Mouse (Mus musculus): ENCODE measurements around the gene Mapk10. TPM values are rescaled to one million over a fixed set of nuclear protein-coding genes. Genes with fewer than 3 reads are reported as not detected.

Mapk10 gene
- total and polyA plus RNA-seq, 2 experiments from 2014 or later, result 3.9 to 7.0 TPM

DNA sequence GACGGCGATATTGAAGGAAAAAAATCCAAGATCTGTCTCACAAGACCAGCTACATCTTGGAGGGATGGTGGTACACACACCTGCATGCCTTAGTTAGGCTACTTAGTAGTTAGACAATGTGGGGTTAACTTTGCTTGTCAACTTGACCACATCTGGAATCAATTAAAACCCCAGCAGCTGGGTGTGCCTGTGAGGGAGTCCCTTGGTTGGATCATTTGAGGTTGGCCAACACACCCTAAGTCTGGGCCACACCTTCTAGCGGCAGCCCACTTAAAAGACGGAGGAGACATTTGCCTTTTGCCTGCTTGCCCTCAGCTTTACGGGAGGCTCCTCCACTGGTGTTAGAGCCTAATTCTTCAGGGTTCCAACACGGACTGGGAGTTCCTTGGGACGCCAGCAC is 209.0 kb downstream of the Mapk10 start:
- H3K4me3 ChIP-seq (ENCODE audit: low read depth, low read length), result no peak overlapping the region
- no peak for ATAC-seq (ENCODE audit: insufficient read depth, low read depth)
- no peaks in the 10 kb centered on the region for H3K9me3 ChIP-seq (replicated peaks; ENCODE audit: control insufficient read depth, low read length)
- no peak for TF ChIP-seq CTCF (IDR thresholded peaks at IDR 0.05; ENCODE audit: low read depth)
- TF ChIP-seq EP300 (IDR thresholded peaks at IDR 0.05; ENCODE audit: low read depth), result no peak
- no peak overlapping the region for H3K27ac ChIP-seq (ENCODE audit: low read depth)
- no peaks in the 10 kb centered on the region for H3K4me1 ChIP-seq (ENCODE audit: control insufficient read depth, insufficient read depth)
- no peaks in the 10 kb centered on the region for H3K27me3 ChIP-seq (ENCODE audit: control insufficient read depth, insufficient read depth, low read length)
- no peaks in the 10 kb centered on the region for H3K36me3 ChIP-seq (replicated peaks; ENCODE audit: control insufficient read depth, insufficient read depth, low read length)
- H3K9ac ChIP-seq (replicated peaks; ENCODE audit: low read depth, low read length), result no peak overlapping the region
- H3K4me2 ChIP-seq (ENCODE audit: low read depth, low read length), result no peak overlapping the region
- no peak for DNase-seq (ENCODE audit: low spot score)
- 58% methylated on average over 7 of the region's 7 CpGs for WGBS

- Histone ChIP-seq H3K4me2 (ENCODE audit: low read depth, low read length) (no peak overlapping the region), H3K4me1 (ENCODE audit: control insufficient read depth, insufficient read depth) (no peaks in the 10 kb centered on the region), H3K27me3 (ENCODE audit: control insufficient read depth, insufficient read depth, low read length) (no peaks in the 10 kb centered on the region), H3K9ac (replicated peaks; ENCODE audit: low read depth, low read length) (no peak overlapping the region), H3K9me3 (replicated peaks; ENCODE audit: control insufficient read depth, low read length) (no peaks in the 10 kb centered on the region), H3K4me3 (ENCODE audit: low read depth, low read length) (no peak overlapping the region), H3K36me3 (replicated peaks; ENCODE audit: control insufficient read depth, insufficient read depth, low read length) (no peaks in the 10 kb centered on the region), H3K27ac (ENCODE audit: low read depth) (no peak overlapping the region)
- TF ChIP-seq EP300 (IDR thresholded peaks at IDR 0.05; ENCODE audit: low read depth) (no peak), CTCF (IDR thresholded peaks at IDR 0.05; ENCODE audit: low read depth) (no peak)
- WGBS, result 82% methylated on average over 6 of the region's 6 CpGs
- DNase-seq (ENCODE audit: low spot score) (no peak), ATAC-seq (ENCODE audit: insufficient read depth, low read depth) (no peak)
These were observed 210.6 kb downstream of the Mapk10 start for GRCm38 (mm10) chr5:103000572-103000971.

DNA sequence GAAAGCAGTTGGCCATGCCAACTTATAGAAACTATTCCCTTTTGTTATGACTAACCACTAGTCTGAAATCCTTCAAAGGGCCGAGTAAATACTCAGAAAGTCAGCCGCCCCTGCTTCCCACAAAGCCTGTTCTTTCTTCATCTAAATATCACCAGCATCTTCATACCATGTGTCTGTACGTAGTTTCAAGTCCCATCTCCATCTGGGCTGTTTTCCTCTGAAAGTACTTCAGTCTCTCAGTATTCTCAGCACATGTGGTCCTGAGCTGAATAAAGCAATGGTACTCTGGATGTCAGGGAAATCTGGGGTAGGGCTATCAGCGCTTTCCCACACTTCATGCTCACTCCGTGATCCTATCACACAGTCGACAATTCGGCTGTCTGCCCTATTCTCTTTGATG is 212.6 kb downstream of the Mapk10 start:
- no peak for DNase-seq (ENCODE audit: low spot score)
- 83% methylated on average over 7 of the region's 7 CpGs for WGBS
- Histone ChIP-seq H3K4me2 (ENCODE audit: low read depth, low read length) (no peak overlapping the region), H3K9me3 (replicated peaks; ENCODE audit: control insufficient read depth, low read length) (no peaks in the 10 kb centered on the region), H3K9ac (replicated peaks; ENCODE audit: low read depth, low read length) (no peak overlapping the region), H3K4me1 (ENCODE audit: control insufficient read depth, insufficient read depth) (no peaks in the 10 kb centered on the region), H3K27ac (ENCODE audit: low read depth) (no peak overlapping the region), H3K36me3 (replicated peaks; ENCODE audit: control insufficient read depth, insufficient read depth, low read length) (no peaks in the 10 kb centered on the region), H3K4me3 (ENCODE audit: low read depth, low read length) (no peak overlapping the region), H3K27me3 (ENCODE audit: control insufficient read depth, insufficient read depth, low read length) (no peaks in the 10 kb centered on the region)
- ATAC-seq (ENCODE audit: insufficient read depth, low read depth), result no peak
- TF ChIP-seq EP300 (IDR thresholded peaks at IDR 0.05; ENCODE audit: low read depth), result no peak
- TF ChIP-seq CTCF (IDR thresholded peaks at IDR 0.05; ENCODE audit: low read depth), result no peak

DNA sequence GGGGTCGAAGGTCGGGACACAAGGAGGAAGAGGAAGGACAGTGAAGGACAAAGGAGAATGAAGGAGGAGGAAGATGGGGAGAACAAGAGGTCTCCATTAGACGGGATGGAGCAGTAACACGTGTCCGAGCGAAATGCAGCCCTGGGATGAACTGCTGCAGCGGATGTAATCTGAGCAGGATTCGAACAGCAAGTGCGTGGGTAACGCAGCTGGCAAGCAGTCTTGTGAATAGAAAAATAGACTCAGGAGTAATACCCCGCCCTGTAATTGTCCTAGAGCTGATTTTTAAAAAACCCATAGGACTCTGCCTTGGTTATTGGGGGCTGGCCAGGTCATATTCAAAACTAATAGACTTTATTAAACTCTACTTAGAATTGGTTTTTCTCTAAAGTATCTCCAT is 213.2 kb downstream of the Mapk10 start:
- H3K4me3 ChIP-seq (ENCODE audit: low read depth, low read length), result no peak overlapping the region
- no peak for TF ChIP-seq EP300 (IDR thresholded peaks at IDR 0.05; ENCODE audit: low read depth)
- no peak for TF ChIP-seq CTCF (IDR thresholded peaks at IDR 0.05; ENCODE audit: low read depth)
- no peaks in the 10 kb centered on the region for H3K27me3 ChIP-seq (ENCODE audit: control insufficient read depth, insufficient read depth, low read length)
- H3K4me2 ChIP-seq (ENCODE audit: low read depth, low read length), result no peak overlapping the region
- ATAC-seq (ENCODE audit: insufficient read depth, low read depth) (no peak), DNase-seq (ENCODE audit: low spot score) (no peak)
- H3K27ac ChIP-seq (ENCODE audit: low read depth), result no peak overlapping the region
- H3K4me1 ChIP-seq (ENCODE audit: control insufficient read depth, insufficient read depth), result no peaks in the 10 kb centered on the region
- 84% methylated on average over 11 of the region's 11 CpGs for WGBS
- no peaks in the 10 kb centered on the region for H3K36me3 ChIP-seq (replicated peaks; ENCODE audit: control insufficient read depth, insufficient read depth, low read length)
- H3K9me3 ChIP-seq (replicated peaks; ENCODE audit: control insufficient read depth, low read length), result no peaks in the 10 kb centered on the region
- H3K9ac ChIP-seq (replicated peaks; ENCODE audit: low read depth, low read length), result no peak overlapping the region

- TF ChIP-seq CTCF (IDR thresholded peaks at IDR 0.05; ENCODE audit: low read depth) (no peak), EP300 (IDR thresholded peaks at IDR 0.05; ENCODE audit: low read depth) (no peak)
- Histone ChIP-seq H3K9ac (replicated peaks; ENCODE audit: low read depth, low read length) (no peak overlapping the region), H3K4me3 (ENCODE audit: low read depth, low read length) (no peak overlapping the region), H3K36me3 (replicated peaks; ENCODE audit: control insufficient read depth, insufficient read depth, low read length) (no peaks in the 10 kb centered on the region), H3K4me2 (ENCODE audit: low read depth, low read length) (no peak overlapping the region), H3K27me3 (ENCODE audit: control insufficient read depth, insufficient read depth, low read length) (no peaks in the 10 kb centered on the region), H3K9me3 (replicated peaks; ENCODE audit: control insufficient read depth, low read length) (no peaks in the 10 kb centered on the region), H3K27ac (ENCODE audit: low read depth) (no peak overlapping the region), H3K4me1 (ENCODE audit: control insufficient read depth, insufficient read depth) (no peaks in the 10 kb centered on the region)
- DNase-seq (ENCODE audit: low spot score) (no peak), ATAC-seq (ENCODE audit: insufficient read depth, low read depth) (no peak)
- WGBS, result 76% methylated on average over 7 of the region's 7 CpGs
These were observed 214.8 kb downstream of the Mapk10 start for GRCm38 (mm10) chr5:102996331-102996730.

- DNase-seq (ENCODE audit: low spot score) (no peak), ATAC-seq (ENCODE audit: insufficient read depth, low read depth) (no peak)
- no peak for TF ChIP-seq EP300 (IDR thresholded peaks at IDR 0.05; ENCODE audit: low read depth)
- no peak for TF ChIP-seq CTCF (IDR thresholded peaks at IDR 0.05; ENCODE audit: low read depth)
- H3K9me3 ChIP-seq (replicated peaks; ENCODE audit: control insufficient read depth, low read length), result no peaks in the 10 kb centered on the region
- no peaks in the 10 kb centered on the region for H3K4me1 ChIP-seq (ENCODE audit: control insufficient read depth, insufficient read depth)
- no peak overlapping the region for H3K9ac ChIP-seq (replicated peaks; ENCODE audit: low read depth, low read length)
- no peaks in the 10 kb centered on the region for H3K36me3 ChIP-seq (replicated peaks; ENCODE audit: control insufficient read depth, insufficient read depth, low read length)
- H3K27me3 ChIP-seq (ENCODE audit: control insufficient read depth, insufficient read depth, low read length), result no peaks in the 10 kb centered on the region
- no peak overlapping the region for H3K4me3 ChIP-seq (ENCODE audit: low read depth, low read length)
- no peak overlapping the region for H3K4me2 ChIP-seq (ENCODE audit: low read depth, low read length)
- no peak overlapping the region for H3K27ac ChIP-seq (ENCODE audit: low read depth)
These were observed 215.2 kb downstream of the Mapk10 start for GRCm38 (mm10) chr5:102995928-102996327.

Measured in heart, postnatal 0 days (tissue).